Mouse (Mus musculus) neural tube, embryonic 12.5 days (tissue): ENCODE results near the gene Cysltr1. TPM values are rescaled to one million over a fixed set of nuclear protein-coding genes. Genes with fewer than 3 reads are reported as not detected.

Source experiments
- ATAC-seq: fragments of 200-750 bp; cut with Nextera tagmentation; 2 replicates; pipeline ENCODE4 v1.8.0; 2017; ENCODE audit warnings: low read depth, mild to moderate bottlenecking, moderate TSS enrichment, moderate library complexity; ENCODE audit not compliant: low FRiP score
- H3K27ac ChIP-seq: fragments of 300-500 bp; sonication (generic); 2 replicates; pipeline ENCODE4 v1.5.1; 2016
- H3K27me3 ChIP-seq: fragments of 300-500 bp; sonication (generic); replicated peaks from 2 replicates; pipeline ENCODE4 v1.6.1; 2016; ENCODE audit warnings: mild to moderate bottlenecking
- H3K36me3 ChIP-seq: fragments of 300-500 bp; sonication (generic); 2 replicates; pipeline ENCODE4 v1.6.1; 2016; ENCODE audit warnings: mild to moderate bottlenecking
- H3K4me1 ChIP-seq: fragments of 300-500 bp; sonication (generic); 2 replicates; pipeline ENCODE4 v1.6.1; 2016
- H3K4me2 ChIP-seq: fragments of 300-500 bp; sonication (generic); replicated peaks from 2 replicates; pipeline ENCODE4 v1.6.1; 2016; ENCODE audit warnings: mild to moderate bottlenecking
- H3K4me3 ChIP-seq: fragments of 300-500 bp; sonication (generic); 2 replicates; pipeline ENCODE4 v1.5.1; 2016
- H3K9ac ChIP-seq: fragments of 300-500 bp; sonication (generic); 2 replicates; pipeline ENCODE4 v1.6.1; 2016; ENCODE audit warnings: mild to moderate bottlenecking
- H3K9me3 ChIP-seq: fragments of 300-500 bp; sonication (generic); 2 replicates; pipeline ENCODE4 v1.6.1; 2016; ENCODE audit warnings: mild to moderate bottlenecking
- whole genome bisulfite sequencing: fragments of 180-500 bp; shearing (Covaris S2); methylation state at CpG from one replicate; pipeline ENCODE4 v1.1.7; 2016; 5-methylcytosine and 5-hydroxymethylcytosine counted together
- polyA plus RNA-seq: library from polyadenylated mRNA; unstranded; fragments of >200 nt; fragmentation: Nextera tagmentation; extraction: Ambion mirVana; gene quantifications from 2 replicates; pipeline ENCODE4 v1.2.1, GENCODE M21; 2016

Gene Cysltr1
- polyA plus RNA-seq = 0.52 and 1.1 TPM in 2 replicates

DNA sequence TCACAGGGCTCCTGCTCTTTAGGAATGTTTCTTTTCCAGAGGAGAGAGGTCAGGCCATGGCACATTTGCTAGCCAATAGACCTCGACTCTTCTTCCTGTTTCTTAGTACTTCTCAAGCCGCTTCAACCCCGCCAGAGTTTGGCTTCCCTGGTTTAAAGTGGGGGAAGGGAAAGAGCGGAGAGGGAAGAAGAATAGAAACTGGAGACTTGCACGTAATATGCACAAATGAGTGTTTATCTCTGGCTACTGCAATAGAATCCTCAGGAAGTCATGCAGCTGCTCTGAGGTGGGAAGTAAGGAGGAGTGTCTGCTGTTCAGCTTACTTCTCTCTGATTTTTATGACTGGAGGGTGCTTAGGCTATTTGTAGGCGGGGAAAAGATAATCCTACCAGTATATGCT lies at the start of gene Cysltr1:
Gene Cysltr1 (minus strand): TSS at position 294 of the 400 bp plus-strand sequence.
- no peaks in the 10 kb centered on the region for H3K9me3 ChIP-seq
- H3K9ac ChIP-seq = no peak within 1 kb of the TSS
- no peak within 1 kb of the TSS for H3K27ac ChIP-seq
- no peak for ATAC-seq
- H3K36me3 ChIP-seq = no peaks in the 10 kb centered on the region
- 0 out of 2 replicates have a peak within 1 kb of the TSS, but pooled peaks have one; percentile 14 for H3K4me2 ChIP-seq
- no peak within 1 kb of the TSS for H3K4me3 ChIP-seq
- no peaks in the 10 kb centered on the region for H3K27me3 ChIP-seq
- 41% methylated on average over 6 of the region's 6 CpGs for WGBS
- no peaks in the 10 kb centered on the region for H3K4me1 ChIP-seq

DNA sequence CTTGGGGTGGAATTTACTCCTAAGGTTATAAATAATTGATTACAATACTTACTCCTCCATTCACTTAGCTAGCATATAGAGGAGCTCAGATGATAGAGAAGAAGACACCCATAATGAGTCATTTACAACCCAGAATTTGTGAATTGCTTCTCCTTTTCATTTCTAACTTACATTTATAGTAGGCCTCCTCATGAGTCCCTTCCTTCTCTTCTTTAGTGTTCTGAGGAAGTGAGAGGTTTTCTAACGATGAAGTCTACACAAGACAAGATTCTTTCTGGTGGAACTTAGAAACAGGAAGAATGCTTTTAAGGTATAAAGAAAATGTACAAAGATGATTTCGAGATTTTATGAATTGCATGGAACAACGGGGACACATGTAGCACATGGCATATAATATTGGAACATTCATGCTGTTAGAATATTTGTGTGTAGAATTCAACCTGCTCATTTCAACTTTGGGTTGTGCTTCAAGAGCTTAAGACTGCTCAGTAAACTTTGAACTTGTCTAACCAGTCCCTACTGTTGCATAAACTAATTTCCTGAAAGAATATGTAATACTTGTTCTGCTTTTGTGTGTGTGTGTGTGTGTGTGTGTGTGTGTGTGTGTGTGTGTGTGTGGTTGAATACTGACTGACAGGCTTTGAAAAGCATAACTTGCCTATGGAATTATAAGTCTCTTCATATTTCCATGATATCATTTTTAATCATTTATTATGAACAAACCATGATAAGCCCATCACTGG lies 31.5 kb upstream of the Cysltr1 start:
- H3K9ac ChIP-seq = no peak overlapping the region
- no peak overlapping the region for H3K4me2 ChIP-seq
- H3K9me3 ChIP-seq = no peaks in the 10 kb centered on the region
- no peak overlapping the region for H3K4me3 ChIP-seq
- no peaks in the 10 kb centered on the region for H3K36me3 ChIP-seq
- no peak overlapping the region for H3K27ac ChIP-seq
- no peak for ATAC-seq
- 81% methylated on average over 3 of the region's 3 CpGs for WGBS
- H3K27me3 ChIP-seq = no peaks in the 10 kb centered on the region
- H3K4me1 ChIP-seq = no peaks in the 10 kb centered on the region

DNA sequence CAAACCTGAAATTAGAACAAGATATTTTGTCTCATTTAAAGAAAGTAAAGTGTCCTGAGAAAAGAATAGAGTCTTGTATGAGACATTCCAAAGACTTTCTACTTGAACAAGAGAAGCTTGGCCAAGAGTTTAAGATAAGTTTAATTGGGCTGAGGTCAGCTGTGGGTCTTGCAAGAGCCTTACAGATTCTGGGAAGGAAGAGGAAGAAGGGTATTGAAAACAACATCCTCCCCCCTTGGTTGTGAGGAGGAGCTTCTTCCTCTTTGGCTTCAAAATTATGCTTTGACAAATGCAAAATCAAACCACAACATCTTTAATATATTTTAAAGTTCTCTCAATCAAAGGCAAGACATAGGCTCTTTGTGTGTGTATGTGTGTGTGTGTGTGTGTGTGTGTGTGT lies 30.1 kb upstream of the Cysltr1 start:
- no peak for ATAC-seq

DNA sequence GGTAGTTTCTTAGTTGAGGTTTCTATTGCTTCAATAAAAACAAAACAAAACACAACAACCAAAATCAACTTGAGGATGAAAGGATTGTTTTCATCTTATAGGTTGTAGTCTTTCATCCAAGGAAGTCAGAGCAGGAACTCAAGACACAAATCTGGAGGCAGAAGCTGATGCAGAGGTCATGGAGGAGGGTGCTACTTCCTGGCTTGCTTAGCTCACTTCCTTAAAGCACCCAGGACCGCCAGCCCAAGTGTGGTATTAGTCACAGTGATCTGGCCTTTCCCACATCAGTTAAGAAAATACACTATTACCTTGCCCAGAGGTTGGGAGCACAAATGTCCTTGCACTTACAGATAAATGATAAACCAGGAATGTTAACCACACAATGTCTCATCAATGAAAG lies 25.0 kb upstream of the Cysltr1 start:
- Histone ChIP-seq H3K27me3 (no peaks in the 10 kb centered on the region), H3K27ac (no peak overlapping the region), H3K9ac (no peak overlapping the region), H3K4me2 (no peak overlapping the region), H3K36me3 (no peaks in the 10 kb centered on the region), H3K4me1 (no peaks in the 10 kb centered on the region), H3K4me3 (no peak overlapping the region), H3K9me3 (no peaks in the 10 kb centered on the region)
- WGBS = 68% methylated on average over 1 of the region's 1 CpGs
- no peak for ATAC-seq

More for the DNA sequence above, 30.1 kb upstream of the Cysltr1 start:
- H3K9ac ChIP-seq = no peak overlapping the region
- no peak overlapping the region for H3K4me2 ChIP-seq
- no peaks in the 10 kb centered on the region for H3K4me1 ChIP-seq
- H3K27me3 ChIP-seq = no peaks in the 10 kb centered on the region
- H3K9me3 ChIP-seq = no peaks in the 10 kb centered on the region
- no peak overlapping the region for H3K27ac ChIP-seq
- no peaks in the 10 kb centered on the region for H3K36me3 ChIP-seq
- H3K4me3 ChIP-seq = no peak overlapping the region

DNA sequence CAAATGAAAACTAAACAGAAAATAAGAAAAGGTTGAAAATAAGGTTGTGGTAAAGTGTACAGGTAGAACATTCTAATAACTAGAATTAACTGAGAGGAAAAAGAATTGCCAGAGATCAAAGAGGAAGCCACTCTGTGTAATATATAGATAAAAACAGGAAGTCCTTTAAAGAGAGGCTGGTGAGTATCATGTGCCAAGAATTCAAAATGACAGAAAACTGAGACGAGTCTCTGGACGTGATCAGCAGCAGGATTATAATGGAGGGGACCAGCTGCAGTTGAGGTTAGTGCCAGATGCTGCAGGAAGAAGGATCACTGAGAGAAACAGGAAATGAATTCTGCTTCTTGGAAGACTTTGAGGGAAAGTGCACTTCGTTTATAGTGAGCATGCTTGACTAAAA lies 20.2 kb upstream of the Cysltr1 start:
- H3K9ac ChIP-seq = no peak overlapping the region
- no peak for ATAC-seq
- H3K4me2 ChIP-seq = no peak overlapping the region
- no peaks in the 10 kb centered on the region for H3K4me1 ChIP-seq
- H3K36me3 ChIP-seq = no peaks in the 10 kb centered on the region
- no peaks in the 10 kb centered on the region for H3K27me3 ChIP-seq
- H3K27ac ChIP-seq = no peak overlapping the region
- H3K4me3 ChIP-seq = no peak overlapping the region
- H3K9me3 ChIP-seq = no peaks in the 10 kb centered on the region
- WGBS = 70% methylated on average over 3 of the region's 3 CpGs

DNA sequence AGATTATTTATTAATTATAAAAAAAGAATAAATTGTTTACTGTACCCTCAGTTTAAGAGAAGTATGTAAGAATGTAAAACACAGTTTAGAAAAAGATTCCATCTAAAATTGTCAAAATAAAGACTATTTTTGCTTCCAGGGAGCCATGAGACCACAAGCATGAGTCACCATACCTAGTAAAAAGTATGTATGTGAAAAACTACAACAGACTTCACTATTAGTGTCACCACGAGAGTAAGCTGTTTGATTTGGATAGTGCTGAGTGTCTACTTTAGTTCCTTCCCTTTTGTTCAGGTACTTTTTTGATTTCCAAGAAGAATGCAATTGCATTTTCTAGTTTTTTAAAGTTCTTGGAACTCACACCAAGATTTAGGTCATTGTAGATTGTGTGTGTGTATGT lies 19.0 kb upstream of the Cysltr1 start:
- Histone ChIP-seq H3K4me3 (no peak overlapping the region), H3K9ac (no peak overlapping the region), H3K27ac (no peak overlapping the region), H3K4me1 (no peaks in the 10 kb centered on the region), H3K4me2 (no peak overlapping the region), H3K9me3 (no peaks in the 10 kb centered on the region), H3K36me3 (no peaks in the 10 kb centered on the region), H3K27me3 (no peaks in the 10 kb centered on the region)
- 85% methylated on average over 1 of the region's 1 CpGs for WGBS
- no peak for ATAC-seq

DNA sequence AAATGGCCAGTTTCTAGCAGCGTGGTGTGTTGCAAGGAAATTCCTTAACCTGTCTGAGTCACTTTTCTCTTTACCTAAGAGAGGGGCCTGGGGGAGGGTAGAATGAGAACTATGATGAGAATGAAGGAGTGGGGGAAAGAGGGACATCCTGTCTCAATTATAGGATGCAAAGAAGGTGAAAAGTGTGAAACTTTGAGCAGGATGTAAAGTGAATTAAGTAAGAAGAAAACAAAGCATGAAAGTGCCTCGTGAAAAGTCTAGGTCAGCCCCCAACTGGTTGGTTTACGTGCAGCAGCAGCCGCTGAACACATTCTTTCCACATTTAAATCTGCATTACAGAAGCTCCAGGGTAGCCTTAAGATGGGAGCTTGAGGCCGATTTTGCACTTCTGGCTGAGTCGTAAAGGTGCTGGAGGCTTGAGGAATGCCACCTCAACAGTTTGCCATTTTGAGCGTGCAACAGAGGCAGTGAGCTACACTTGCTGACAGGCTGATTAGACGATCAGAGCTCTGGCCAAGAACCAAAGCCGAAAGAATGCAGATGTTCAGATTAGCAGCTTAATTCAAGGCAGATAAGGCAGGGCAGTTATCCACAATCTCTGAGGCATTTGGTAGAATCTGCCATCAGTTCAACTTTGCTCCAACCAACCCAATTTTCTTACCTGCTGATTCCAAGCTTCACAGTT lies 763 bp downstream of the Cysltr1 start:
- H3K4me1 ChIP-seq = no peaks in the 10 kb centered on the region
- H3K9ac ChIP-seq = no peak overlapping the region
- no peaks in the 10 kb centered on the region for H3K36me3 ChIP-seq
- H3K9me3 ChIP-seq = no peaks in the 10 kb centered on the region
- 0 out of 2 replicates have a peak overlapping the region, but pooled peaks have one; percentile 14 for H3K4me2 ChIP-seq
- 21% methylated on average over 9 of the region's 9 CpGs for WGBS
- no peak overlapping the region for H3K27ac ChIP-seq
- no peak overlapping the region for H3K4me3 ChIP-seq
- ATAC-seq = no peak
- H3K27me3 ChIP-seq = no peaks in the 10 kb centered on the region

DNA sequence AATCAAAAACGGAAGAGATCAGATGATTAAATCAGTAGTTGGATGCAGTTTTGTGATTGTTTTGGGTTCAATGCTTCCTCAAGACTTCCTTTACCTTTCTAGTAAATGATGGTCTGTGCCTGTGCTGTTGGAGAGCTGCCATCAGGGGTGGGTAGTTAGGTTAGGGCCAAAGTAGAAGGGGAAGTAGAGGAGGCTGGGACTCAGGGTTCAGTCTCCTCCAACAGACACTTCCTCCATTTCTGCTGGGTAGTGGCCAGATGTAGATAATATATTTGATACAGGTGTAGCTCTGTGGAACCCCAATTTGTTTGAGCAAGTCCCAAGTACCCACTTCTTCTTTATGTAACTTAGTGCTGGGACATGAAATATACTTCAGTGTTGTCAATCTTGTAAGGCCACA lies 7.6 kb downstream of the Cysltr1 start:
- no peaks in the 10 kb centered on the region for H3K9me3 ChIP-seq
- no peak overlapping the region for H3K4me2 ChIP-seq
- WGBS = 97% methylated on average over 1 of the region's 1 CpGs
- no peaks in the 10 kb centered on the region for H3K36me3 ChIP-seq
- H3K27me3 ChIP-seq = no peaks in the 10 kb centered on the region
- no peak for ATAC-seq
- H3K4me3 ChIP-seq = no peak overlapping the region
- H3K9ac ChIP-seq = no peak overlapping the region
- H3K27ac ChIP-seq = no peak overlapping the region
- H3K4me1 ChIP-seq = no peaks in the 10 kb centered on the region

DNA sequence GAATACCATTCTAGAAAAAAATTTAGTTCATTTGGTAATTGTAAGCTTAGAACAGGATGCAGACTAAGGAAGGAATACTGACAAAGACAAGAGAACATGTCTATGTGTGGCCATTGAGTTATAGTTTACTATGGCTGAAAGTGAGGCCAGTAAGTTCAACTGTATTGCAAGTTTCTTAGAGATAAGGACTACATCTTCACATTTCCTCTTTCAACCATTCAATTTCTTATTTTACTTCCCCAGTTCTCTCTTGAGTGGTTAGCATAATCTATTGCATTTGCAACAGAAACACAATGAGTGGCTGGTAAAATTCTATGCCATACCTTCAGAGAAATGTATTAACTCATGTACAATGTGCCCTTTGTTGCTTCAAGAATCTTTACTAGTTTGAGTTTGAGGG lies 9.6 kb downstream of the Cysltr1 start:
- Histone ChIP-seq H3K36me3 (no peaks in the 10 kb centered on the region), H3K9me3 (no peaks in the 10 kb centered on the region), H3K4me1 (no peaks in the 10 kb centered on the region), H3K4me3 (no peak overlapping the region), H3K9ac (no peak overlapping the region), H3K27ac (no peak overlapping the region), H3K27me3 (no peaks in the 10 kb centered on the region), H3K4me2 (no peak overlapping the region)
- ATAC-seq = no peak

DNA sequence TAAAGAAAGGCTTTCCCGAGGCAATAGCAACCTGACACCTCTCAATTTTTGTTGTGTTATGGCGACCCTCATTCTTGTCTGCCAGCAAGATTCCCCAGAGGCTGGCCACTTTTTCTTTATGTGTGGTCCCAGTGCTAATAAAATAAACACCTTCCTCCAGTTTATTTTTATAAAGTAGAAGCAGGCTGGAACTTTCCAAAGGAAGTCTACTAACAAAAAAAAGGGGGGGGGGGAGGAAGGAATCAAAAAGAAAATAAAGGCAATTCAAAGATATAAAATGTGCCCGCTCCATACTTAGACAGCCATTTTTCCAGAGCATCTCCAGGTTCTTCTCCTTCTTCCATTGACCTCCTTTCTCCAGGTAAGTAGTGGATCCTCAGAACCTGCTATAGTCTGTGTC lies 20.6 kb downstream of the Cysltr1 start, which contains the start of gene Gm5127:
Gene Gm5127 (plus strand): TSS at position 301 of the 400 bp plus-strand sequence.
- Histone ChIP-seq H3K4me2 (no peak within 1 kb of the TSS), H3K27me3 (no peaks in the 10 kb centered on the region), H3K9me3 (no peaks in the 10 kb centered on the region), H3K4me1 (no peaks in the 10 kb centered on the region), H3K9ac (no peak within 1 kb of the TSS), H3K36me3 (no peaks in the 10 kb centered on the region), H3K4me3 (no peak within 1 kb of the TSS), H3K27ac (no peak within 1 kb of the TSS)
- no peak for ATAC-seq
- WGBS = 42% methylated on average over 3 of the region's 3 CpGs

DNA sequence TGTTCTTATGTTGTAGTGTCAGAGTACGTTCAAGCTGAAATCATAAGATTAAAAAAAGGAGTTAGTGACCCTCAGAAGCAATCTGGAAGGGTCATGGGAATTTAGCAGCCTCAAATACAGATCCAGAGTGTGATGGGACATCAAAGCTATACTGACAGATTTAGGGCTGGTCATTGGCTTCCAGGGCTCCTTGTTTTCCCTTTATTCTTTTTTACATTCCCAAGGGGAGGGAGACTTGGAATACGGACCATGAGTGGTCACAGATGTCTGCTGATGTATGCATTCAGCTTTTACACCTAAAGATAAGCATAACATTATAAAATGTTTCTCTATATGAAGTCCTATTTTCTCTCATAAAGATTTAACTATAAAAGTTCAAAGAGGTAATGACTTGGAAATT lies 21.3 kb downstream of the Cysltr1 start:
- ATAC-seq = no peak
- H3K27me3 ChIP-seq = no peaks in the 10 kb centered on the region
- WGBS = 17% methylated on average over 2 of the region's 2 CpGs

DNA sequence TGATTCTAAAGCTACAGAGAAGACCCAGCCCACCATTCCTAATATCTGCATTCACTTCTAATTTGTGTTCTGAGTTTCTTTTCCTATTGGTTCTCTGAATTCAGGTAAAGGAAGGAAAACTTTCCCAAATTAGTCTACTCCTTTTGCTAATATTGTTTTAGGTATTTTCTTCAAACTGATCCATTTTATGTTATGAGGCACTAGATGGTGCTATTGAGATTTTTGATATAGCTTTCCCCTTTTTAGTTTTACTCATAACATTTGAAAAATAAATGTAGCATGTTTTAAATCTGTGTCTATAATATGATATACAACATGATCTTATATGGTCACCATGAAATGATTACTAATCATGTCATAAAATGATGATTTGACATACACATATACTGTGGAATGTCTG lies 23.1 kb downstream of the Cysltr1 start:
- ATAC-seq = no peak
- Histone ChIP-seq H3K9me3 (no peaks in the 10 kb centered on the region), H3K36me3 (no peaks in the 10 kb centered on the region), H3K4me1 (no peaks in the 10 kb centered on the region), H3K27ac (no peak overlapping the region), H3K4me3 (no peak overlapping the region), H3K9ac (no peak overlapping the region), H3K27me3 (no peaks in the 10 kb centered on the region), H3K4me2 (no peak overlapping the region)

More for the DNA sequence above, 21.3 kb downstream of the Cysltr1 start:
- Histone ChIP-seq H3K9me3 (no peaks in the 10 kb centered on the region), H3K4me1 (no peaks in the 10 kb centered on the region), H3K4me3 (no peak overlapping the region), H3K9ac (no peak overlapping the region), H3K36me3 (no peaks in the 10 kb centered on the region), H3K27ac (no peak overlapping the region), H3K4me2 (no peak overlapping the region)

DNA sequence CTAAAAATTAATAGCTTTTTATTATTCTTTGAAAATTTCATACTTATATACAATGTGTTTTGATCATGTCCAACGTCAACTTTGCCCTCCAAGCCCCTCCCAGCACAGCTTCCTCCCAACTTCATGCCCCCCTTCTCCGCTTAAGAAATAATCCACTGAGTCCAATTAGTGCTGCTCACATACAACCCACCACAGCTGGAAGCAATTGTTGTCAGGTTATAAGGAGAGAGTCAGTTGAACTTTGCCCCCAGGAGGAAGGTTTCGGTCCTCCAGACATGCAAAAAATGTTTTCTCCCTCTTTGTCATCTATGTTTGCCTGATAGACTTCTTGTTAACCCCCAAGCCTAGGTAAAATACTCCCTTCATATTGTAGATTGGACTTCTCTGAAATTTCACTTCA lies 24.5 kb downstream of the Cysltr1 start:
- Histone ChIP-seq H3K4me2 (no peak overlapping the region), H3K4me3 (no peak overlapping the region), H3K4me1 (no peaks in the 10 kb centered on the region), H3K36me3 (no peaks in the 10 kb centered on the region), H3K9me3 (no peaks in the 10 kb centered on the region), H3K27me3 (no peaks in the 10 kb centered on the region), H3K27ac (no peak overlapping the region), H3K9ac (no peak overlapping the region)
- 52% methylated on average over 3 of the region's 3 CpGs for WGBS
- no peak for ATAC-seq
